Mouse (Mus musculus) fat pad, adult 2 months (tissue): ENCODE measurements around the gene Pbrm1.

Experiments used
- DNase-seq: peaks from one replicate; pipeline ENCODE4 v3.0.0-alpha.2; 2011; ENCODE audit warnings: low read depth, low spot score; ENCODE audit errors: extremely low read depth

Pbrm1 gene

DNA sequence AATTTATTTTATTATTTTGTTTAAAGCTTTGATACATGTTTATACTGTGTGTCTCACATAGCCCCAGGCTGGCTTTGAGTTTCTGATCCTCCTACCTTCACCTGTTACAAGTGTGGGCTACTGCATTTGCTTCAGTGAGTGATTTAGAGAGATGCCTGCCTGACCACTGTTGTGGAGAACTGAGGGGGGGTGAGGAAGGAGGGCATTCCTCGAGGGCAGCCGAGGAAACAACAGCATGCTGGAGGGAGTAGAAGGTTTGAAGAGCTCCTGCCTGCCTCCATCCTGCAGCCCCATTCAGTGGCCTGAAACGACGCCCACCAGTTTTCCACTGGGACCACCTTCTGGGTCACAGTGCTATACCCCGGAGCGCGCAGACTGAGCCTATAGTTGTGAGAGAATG, 146.5 kb downstream of the Pbrm1 start:
- no peak for DNase-seq

DNA sequence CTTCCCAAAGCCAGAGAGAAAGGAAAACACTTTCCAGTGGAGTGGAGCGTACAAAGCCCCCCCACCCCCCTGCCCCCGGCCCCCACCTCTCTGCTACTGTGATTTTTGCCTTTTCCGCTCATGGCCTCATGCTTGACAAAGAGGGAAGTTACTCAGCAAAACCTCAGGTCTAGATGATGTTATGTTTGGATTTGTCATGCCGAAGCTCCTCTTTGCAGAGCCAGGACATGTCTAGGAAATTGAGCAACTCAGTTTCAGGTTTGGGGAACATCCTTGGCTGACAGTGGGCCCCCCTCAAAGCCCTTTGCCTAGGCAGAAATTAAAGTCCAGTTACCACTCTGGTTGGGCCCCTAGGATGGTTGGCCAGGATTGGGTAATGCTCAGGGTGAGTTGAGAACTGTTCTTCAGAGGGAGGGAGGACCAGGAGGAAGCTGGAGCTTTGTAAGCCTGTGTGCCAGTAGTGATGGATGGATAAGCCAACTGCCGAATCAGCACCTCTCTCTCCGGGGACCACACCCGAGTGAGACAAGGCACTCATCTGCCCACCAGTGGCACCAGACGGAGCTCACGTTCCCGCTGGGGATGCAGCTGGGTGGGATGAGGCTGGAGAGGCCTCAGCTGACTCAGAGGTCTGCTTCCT, 147.2 kb downstream of the Pbrm1 start:
- no peak for DNase-seq

DNA sequence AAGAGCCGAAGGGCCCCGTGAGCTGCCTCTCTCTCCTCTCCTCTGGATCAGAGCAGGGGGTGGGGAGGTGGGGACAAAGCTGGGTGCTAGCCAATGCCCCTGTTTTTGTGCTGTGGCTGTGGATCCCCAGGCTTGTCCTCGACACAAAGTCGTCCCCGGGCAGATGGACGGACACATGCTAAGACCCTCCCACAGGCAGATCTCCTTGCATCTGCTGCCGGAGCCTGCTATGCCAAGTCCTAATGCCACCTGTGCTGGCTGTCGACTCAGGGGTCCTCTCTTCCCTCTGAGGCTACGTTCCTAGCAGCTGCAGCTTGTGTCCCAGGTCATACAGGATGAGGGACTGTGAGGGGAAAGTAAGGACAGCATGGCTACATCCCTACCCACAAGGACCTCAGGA, 147.9 kb downstream of the Pbrm1 start:
- no peak for DNase-seq

DNA sequence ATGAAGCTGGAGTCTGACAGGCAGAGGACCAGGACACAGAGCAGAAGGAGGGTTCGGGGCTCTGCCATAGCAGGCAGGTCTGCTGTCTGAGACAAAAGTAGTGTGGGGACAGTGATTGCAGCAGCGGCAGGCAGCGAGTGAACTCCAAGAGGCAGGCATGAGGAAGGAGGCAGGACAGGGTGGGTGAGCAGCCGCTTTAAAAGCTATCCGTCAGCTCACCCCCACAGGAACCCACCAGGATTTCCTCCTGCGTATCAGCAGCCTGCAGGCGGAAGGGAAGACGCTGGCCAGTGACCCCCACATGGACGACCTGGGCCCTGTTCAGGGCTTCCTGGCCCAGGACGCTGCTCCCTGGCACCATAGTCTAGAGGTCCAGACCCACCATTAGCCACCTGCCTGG, 149.5 kb downstream of the Pbrm1 start, which contains the start of gene Stab1:
Stab1 (minus strand) TSS at position 217 of the 400 bp plus-strand sequence.
- DNase-seq = no peak

DNA sequence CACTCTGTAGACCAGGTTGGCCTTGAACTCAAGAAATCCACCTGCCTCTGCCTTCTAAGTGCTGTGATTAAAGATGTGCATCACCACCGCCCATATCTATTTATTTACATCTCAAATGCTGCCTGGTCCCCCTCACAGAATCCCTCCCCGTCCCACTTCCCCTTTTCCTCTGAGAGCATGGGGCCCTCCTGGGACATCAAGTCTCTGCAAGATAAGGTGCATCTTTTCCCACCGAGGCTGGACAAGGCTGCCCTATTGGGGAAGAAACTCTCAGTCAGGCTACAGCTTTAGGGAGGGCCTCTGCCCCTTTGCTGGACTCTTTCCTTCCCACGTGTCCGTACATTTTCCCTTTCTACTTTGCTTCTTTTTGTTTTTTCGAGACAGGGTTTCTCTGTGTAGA, 150.6 kb downstream of the Pbrm1 start:
- no peak for DNase-seq

DNA sequence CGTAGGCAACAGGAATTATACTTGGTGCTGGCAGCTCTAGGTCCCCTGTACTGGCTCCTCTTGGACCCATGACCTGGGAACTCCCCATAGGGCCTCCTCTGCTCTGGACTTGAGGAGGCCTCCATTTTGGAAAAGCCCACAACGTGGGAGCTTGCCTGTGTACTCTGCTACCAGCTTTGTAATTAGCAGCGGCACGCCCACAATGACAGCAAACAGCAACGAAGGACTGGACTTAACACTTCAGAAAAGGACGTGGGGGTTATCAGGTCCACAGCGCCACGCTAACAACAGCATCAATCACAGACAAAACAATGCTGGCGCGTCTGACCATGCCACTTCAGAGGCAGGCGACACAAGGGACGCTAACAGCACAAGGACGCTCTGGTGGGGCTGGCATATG, 152.0 kb downstream of the Pbrm1 start:
- no peak for DNase-seq
